Mouse (Mus musculus): ENCODE measurements around the gene Tspan32. TPM values are rescaled to one million over a fixed set of nuclear protein-coding genes. Genes with fewer than 3 reads are reported as not detected.

Gene Tspan32
- polyA plus RNA-seq, 1 experiment: not detected

DNA sequence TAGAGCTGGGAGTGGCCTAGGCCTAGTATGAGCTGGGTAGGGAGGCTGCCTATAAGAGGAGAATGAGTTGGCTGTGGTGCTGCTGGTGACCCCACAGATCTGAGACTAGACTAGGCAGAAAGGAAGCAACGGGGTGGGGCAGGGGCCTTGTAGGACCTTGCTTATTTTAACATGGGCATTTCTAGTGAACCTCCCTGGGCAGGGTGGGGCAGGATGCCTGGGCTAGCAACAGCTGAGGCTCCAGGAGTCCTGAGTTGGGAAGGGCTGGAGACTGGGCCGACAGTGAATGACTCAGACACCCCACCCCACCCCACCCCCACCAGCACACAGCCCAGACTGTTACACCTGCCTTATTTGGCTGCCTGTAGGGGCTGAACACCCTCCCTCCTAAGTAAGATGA, 57.9 kb downstream of the Tspan32 start:
- Histone ChIP-seq H3K9me3 (replicated peaks; ENCODE audit: control insufficient read depth, insufficient read depth, low read length, poor library complexity, severe bottlenecking) (no peaks in the 10 kb centered on the region), H3K9ac (ENCODE audit: low read depth, poor library complexity, severe bottlenecking) (no peak overlapping the region), H3K4me3 (ENCODE audit: low read depth, low read length) (no peak overlapping the region), H3K36me3 (ENCODE audit: control insufficient read depth, insufficient read depth, low read length, poor library complexity, severe bottlenecking) (peaks cover 68% of the 10 kb centered on the region), H3K4me1 (ENCODE audit: control insufficient read depth, insufficient read depth, low read length) (peaks cover 8% of the 10 kb centered on the region), H3K27ac (ENCODE audit: insufficient read depth, low read length) (peak overlapping the region; percentile 66), H3K27me3 (ENCODE audit: control insufficient read depth, insufficient read depth, low read length, poor library complexity, severe bottlenecking) (no peaks in the 10 kb centered on the region)
- TF ChIP-seq POLR2A (IDR thresholded peaks at IDR 0.05; ENCODE audit: insufficient read depth, low read length): no peak
- no peak for TF ChIP-seq CTCF (IDR thresholded peaks at IDR 0.05; ENCODE audit: low read depth, low read length)
- no peak for TF ChIP-seq EP300 (IDR thresholded peaks at IDR 0.05; ENCODE audit: insufficient read depth, low read depth, low read length)

- Histone ChIP-seq H3K4me3 (ENCODE audit: low read depth, low read length) (no peak overlapping the region), H3K9me3 (replicated peaks; ENCODE audit: control insufficient read depth, insufficient read depth, low read length, poor library complexity, severe bottlenecking) (no peaks in the 10 kb centered on the region), H3K4me1 (ENCODE audit: control insufficient read depth, insufficient read depth, low read length) (peaks cover 8% of the 10 kb centered on the region), H3K9ac (ENCODE audit: low read depth, poor library complexity, severe bottlenecking) (no peak overlapping the region), H3K27me3 (ENCODE audit: control insufficient read depth, insufficient read depth, low read length, poor library complexity, severe bottlenecking) (no peaks in the 10 kb centered on the region), H3K27ac (ENCODE audit: insufficient read depth, low read length) (0 out of 2 replicates have a peak overlapping the region, but pooled peaks have one; percentile 16), H3K36me3 (ENCODE audit: control insufficient read depth, insufficient read depth, low read length, poor library complexity, severe bottlenecking) (peaks cover 64% of the 10 kb centered on the region)
- TF ChIP-seq POLR2A (IDR thresholded peaks at IDR 0.05; ENCODE audit: insufficient read depth, low read length): no peak
These were observed 59.4 kb downstream of the Tspan32 start for GRCm38 (mm10) chr7:143064226-143064625.

DNA sequence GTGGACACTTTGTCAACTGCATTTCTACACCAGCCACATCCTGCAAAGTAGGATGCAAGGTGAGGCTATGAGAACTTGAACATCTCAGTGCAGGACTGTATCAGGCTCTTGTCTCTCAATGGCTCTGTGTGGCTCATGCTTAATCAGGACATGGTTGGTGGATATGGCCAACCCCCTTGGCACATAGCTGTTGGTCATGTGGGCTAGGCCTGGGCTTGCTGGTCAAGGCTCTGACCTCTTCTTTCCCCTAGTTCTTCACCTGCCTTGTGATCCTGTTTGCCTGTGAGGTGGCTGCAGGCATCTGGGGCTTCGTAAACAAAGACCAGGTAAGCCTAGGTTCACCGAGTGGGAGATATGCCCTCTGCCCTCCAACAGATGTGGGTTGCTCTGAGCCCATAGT, 60.8 kb downstream of the Tspan32 start:
- peaks cover 60% of the 10 kb centered on the region for H3K36me3 ChIP-seq (ENCODE audit: control insufficient read depth, insufficient read depth, low read length, poor library complexity, severe bottlenecking)
- no peak overlapping the region for H3K4me3 ChIP-seq (ENCODE audit: low read depth, low read length)
- H3K27ac ChIP-seq (ENCODE audit: insufficient read depth, low read length): no peak overlapping the region
- no peak for TF ChIP-seq POLR2A (IDR thresholded peaks at IDR 0.05; ENCODE audit: insufficient read depth, low read length)
- TF ChIP-seq CTCF (IDR thresholded peaks at IDR 0.05; ENCODE audit: low read depth, low read length): no peak
- TF ChIP-seq EP300 (IDR thresholded peaks at IDR 0.05; ENCODE audit: insufficient read depth, low read depth, low read length): no peak
- H3K9me3 ChIP-seq (replicated peaks; ENCODE audit: control insufficient read depth, insufficient read depth, low read length, poor library complexity, severe bottlenecking): no peaks in the 10 kb centered on the region
- H3K4me1 ChIP-seq (ENCODE audit: control insufficient read depth, insufficient read depth, low read length): peaks cover 6% of the 10 kb centered on the region
- H3K27me3 ChIP-seq (ENCODE audit: control insufficient read depth, insufficient read depth, low read length, poor library complexity, severe bottlenecking): no peaks in the 10 kb centered on the region
- no peak overlapping the region for H3K9ac ChIP-seq (ENCODE audit: low read depth, poor library complexity, severe bottlenecking)

DNA sequence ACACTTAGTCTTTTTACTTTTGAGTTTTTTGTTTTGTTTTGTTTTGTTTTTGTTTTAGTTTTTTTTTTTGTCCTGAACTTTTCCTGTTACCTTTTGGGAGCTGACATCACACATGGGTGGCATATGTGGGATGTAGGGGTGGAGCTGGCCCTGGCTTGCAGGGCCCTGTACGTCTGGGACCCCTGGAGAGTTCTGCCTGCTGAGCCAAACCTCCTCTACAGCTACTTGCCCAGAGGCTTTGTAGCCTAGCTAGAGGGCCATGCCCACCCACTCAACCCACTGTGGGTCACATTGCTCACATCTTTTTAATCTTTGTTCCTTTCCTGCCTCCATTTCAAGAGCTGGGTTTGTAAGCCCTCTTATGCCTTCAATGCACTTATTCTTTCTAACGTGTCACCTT, 62.6 kb downstream of the Tspan32 start:
- Histone ChIP-seq H3K27ac (ENCODE audit: insufficient read depth, low read length) (no peak overlapping the region), H3K36me3 (ENCODE audit: control insufficient read depth, insufficient read depth, low read length, poor library complexity, severe bottlenecking) (peaks cover 48% of the 10 kb centered on the region), H3K9me3 (replicated peaks; ENCODE audit: control insufficient read depth, insufficient read depth, low read length, poor library complexity, severe bottlenecking) (no peaks in the 10 kb centered on the region), H3K4me3 (ENCODE audit: low read depth, low read length) (no peak overlapping the region), H3K4me1 (ENCODE audit: control insufficient read depth, insufficient read depth, low read length) (peaks cover 2% of the 10 kb centered on the region), H3K9ac (ENCODE audit: low read depth, poor library complexity, severe bottlenecking) (no peak overlapping the region), H3K27me3 (ENCODE audit: control insufficient read depth, insufficient read depth, low read length, poor library complexity, severe bottlenecking) (no peaks in the 10 kb centered on the region)
- TF ChIP-seq POLR2A (IDR thresholded peaks at IDR 0.05; ENCODE audit: insufficient read depth, low read length): no peak
- TF ChIP-seq CTCF (IDR thresholded peaks at IDR 0.05; ENCODE audit: low read depth, low read length): no peak
- no peak for TF ChIP-seq EP300 (IDR thresholded peaks at IDR 0.05; ENCODE audit: insufficient read depth, low read depth, low read length)

- Histone ChIP-seq H3K9ac (ENCODE audit: low read depth, poor library complexity, severe bottlenecking) (peak overlapping the region; percentile 11; the same call in 1 of the 2 replicates), H3K9me3 (replicated peaks; ENCODE audit: control insufficient read depth, insufficient read depth, low read length, poor library complexity, severe bottlenecking) (no peaks in the 10 kb centered on the region), H3K4me1 (ENCODE audit: control insufficient read depth, insufficient read depth, low read length) (no peaks in the 10 kb centered on the region), H3K27ac (ENCODE audit: insufficient read depth, low read length) (peak overlapping the region; percentile 77), H3K36me3 (ENCODE audit: control insufficient read depth, insufficient read depth, low read length, poor library complexity, severe bottlenecking) (peaks cover 44% of the 10 kb centered on the region), H3K27me3 (ENCODE audit: control insufficient read depth, insufficient read depth, low read length, poor library complexity, severe bottlenecking) (no peaks in the 10 kb centered on the region), H3K4me3 (ENCODE audit: low read depth, low read length) (peak overlapping the region; percentile 65; the same call in 1 of the 2 replicates)
- no peak for TF ChIP-seq CTCF (IDR thresholded peaks at IDR 0.05; ENCODE audit: low read depth, low read length)
- no peak for TF ChIP-seq POLR2A (IDR thresholded peaks at IDR 0.05; ENCODE audit: insufficient read depth, low read length)
- no peak for TF ChIP-seq EP300 (IDR thresholded peaks at IDR 0.05; ENCODE audit: insufficient read depth, low read depth, low read length)
These were observed 63.1 kb downstream of the Tspan32 start for GRCm38 (mm10) chr7:143067897-143068296.

- Histone ChIP-seq H3K9me3 (replicated peaks; ENCODE audit: control insufficient read depth, insufficient read depth, low read length, poor library complexity, severe bottlenecking) (no peaks in the 10 kb centered on the region), H3K27ac (ENCODE audit: insufficient read depth, low read length) (peak overlapping the region; percentile 77), H3K4me1 (ENCODE audit: control insufficient read depth, insufficient read depth, low read length) (no peaks in the 10 kb centered on the region), H3K36me3 (ENCODE audit: control insufficient read depth, insufficient read depth, low read length, poor library complexity, severe bottlenecking) (peaks cover 39% of the 10 kb centered on the region), H3K4me3 (ENCODE audit: low read depth, low read length) (peak overlapping the region; percentile 65), H3K27me3 (ENCODE audit: control insufficient read depth, insufficient read depth, low read length, poor library complexity, severe bottlenecking) (no peaks in the 10 kb centered on the region), H3K9ac (ENCODE audit: low read depth, poor library complexity, severe bottlenecking) (peak overlapping the region; percentile 11)
- TF ChIP-seq CTCF (IDR thresholded peaks at IDR 0.05; ENCODE audit: low read depth, low read length) (no peak), POLR2A (IDR thresholded peaks at IDR 0.05; ENCODE audit: insufficient read depth, low read length) (no peak), EP300 (IDR thresholded peaks at IDR 0.05; ENCODE audit: insufficient read depth, low read depth, low read length) (no peak)
These were observed 63.6 kb downstream of the Tspan32 start for GRCm38 (mm10) chr7:143068316-143068881.
